Mouse (Mus musculus) left cerebral cortex, adult 18-20 months (tissue): ENCODE results near the gene Enthd1. TPM values are rescaled to one million over a fixed set of nuclear protein-coding genes. Genes with fewer than 3 reads are reported as not detected.
"Not testable (repeated sequence)": the region's sequence is repeated elsewhere in the genome, so short reads cannot be mapped to it uniquely, and the experiment has no call there.

ENCODE experiments used
- DNase-seq, 2 experiments: peaks; one replicate each; pipeline ENCODE4 v3.0.0; 2021 to 2022; ENCODE audit warnings: low spot score in 2 of 2, mixed read lengths in 1 of 2
- total RNA-seq, 2 experiments: library from RNA; stranded (reverse); gene quantifications; 2 replicates each; pipeline ENCODE4 v1.2.3; 2021

Gene Enthd1
- total RNA-seq, 2 experiments from 2014 or later = not detected

GRCm38 (mm10) chr15:80538671-80539340 is 26.1 kb downstream of the Enthd1 start:
- DNase-seq = no peak

DNA sequence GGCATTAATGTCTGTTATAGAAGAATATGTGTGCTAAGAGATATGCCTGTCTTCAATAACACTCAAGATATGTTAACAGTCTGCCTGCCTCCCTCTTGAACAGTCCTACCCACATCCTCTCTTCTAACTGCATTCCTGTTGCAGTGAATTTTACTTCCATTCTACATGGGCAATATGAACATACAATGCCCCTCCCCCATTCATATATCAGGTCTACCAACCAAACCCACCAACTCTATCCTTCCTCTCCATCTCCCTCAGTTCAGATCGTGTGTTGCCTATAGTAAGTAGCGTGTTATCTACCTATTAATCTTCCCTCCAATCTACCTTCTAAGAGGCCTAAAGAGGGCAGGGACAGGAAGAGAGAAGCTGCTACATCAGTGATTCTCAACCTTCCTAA is 26.9 kb downstream of the Enthd1 start:
- DNase-seq = no peak

DNA sequence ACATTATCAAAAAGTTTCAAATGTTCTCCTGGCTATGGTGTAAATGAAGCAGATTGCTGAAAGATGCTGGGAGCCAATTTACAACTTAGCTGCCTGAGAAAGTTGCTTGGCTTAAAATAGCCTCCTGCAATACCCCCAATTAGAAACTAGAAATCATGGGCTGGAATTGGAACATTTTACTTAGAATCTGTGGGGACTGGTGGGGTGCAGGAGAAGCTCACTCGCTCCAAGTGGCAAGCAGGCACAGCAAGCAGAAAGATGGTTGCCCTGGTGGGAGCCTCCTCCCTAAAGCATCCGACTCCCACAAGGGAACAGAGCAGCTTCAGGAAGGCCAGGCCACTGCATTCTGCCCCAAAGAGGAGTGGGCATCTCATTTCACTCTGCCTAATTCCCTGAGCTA is 28.9 kb downstream of the Enthd1 start:
- DNase-seq = no peak

DNA sequence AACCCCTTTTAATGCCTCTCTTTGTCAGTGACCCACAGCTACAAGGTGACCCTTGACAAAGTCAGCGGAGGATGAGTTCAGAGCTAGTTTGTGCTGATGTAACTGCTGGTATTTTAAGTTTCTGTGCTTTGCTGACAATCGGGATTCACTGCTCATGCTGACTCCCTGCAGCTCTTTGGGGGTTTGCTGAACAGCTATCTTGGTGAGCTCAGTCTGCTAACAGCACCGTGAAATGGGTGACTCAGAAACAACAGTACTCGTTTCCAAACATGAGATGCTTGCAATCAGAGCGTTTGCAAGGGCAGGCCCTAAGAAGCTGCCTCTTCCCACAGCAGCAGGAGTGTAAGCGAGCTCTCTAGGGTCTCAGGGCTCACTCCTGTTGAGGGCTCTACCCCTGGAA is 31.7 kb downstream of the Enthd1 start:
- DNase-seq = peak in 1 of 2 experiments; percentile 15

DNA sequence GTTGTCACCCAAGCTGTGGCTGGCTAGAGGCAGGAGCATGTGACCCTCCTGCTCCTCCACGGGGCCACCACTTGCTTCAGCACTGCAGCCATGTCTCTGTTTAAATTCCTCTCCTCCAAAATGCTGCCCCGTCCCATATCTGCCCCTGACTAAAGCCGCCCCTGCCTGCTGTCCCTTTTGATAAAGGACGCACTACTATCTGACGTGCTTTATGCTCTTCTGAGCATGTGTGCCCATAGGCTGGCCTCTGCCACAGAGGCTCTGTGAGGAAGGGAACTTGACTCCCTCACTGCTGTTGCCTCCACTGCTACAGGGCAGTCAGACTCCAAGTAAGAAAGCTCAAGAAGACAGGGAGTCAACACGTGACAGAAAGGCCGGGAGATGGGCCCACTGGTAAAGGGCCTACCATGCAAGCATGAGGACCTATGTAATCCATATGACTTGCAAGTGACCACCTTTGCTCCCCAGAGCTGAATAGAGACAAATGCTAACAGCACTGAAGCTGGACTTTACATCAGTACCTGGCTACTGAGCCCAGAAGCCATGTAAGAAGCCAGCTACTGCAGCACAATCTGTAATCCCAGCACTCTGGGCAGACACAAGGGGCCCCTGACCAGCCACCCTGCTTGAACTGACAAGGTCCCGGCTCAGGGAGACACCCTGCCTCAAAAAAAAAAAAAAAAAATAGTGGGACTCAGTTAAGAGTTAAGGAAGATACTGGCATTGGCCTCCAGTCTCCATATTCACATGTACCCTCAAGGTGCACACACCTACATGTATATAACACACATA is 32.5 kb downstream of the Enthd1 start:
- DNase-seq = no peak

DNA sequence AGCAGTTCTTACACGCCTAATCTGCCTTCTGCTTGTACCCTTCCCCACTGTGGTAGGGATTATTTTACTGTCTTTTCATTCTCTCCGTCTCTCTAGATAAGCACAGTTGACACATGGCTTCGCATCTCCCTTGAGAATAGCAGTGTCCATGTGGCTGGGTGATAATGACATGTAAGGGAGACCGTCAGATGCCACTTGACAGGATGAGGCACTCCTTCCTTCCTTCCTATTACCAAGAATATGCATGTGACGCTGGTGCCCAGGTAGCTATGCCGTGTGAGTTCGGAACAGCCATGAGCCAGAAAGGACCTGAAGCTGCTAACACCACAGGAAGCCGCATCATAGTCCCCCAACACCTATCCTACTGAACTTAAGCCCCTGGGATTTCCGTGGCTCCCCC is 33.9 kb downstream of the Enthd1 start:
- DNase-seq = no peak

GRCm38 (mm10) chr15:80529955-80530869 is 34.7 kb downstream of the Enthd1 start:
- peak; percentile 39 to 51 for DNase-seq

DNA sequence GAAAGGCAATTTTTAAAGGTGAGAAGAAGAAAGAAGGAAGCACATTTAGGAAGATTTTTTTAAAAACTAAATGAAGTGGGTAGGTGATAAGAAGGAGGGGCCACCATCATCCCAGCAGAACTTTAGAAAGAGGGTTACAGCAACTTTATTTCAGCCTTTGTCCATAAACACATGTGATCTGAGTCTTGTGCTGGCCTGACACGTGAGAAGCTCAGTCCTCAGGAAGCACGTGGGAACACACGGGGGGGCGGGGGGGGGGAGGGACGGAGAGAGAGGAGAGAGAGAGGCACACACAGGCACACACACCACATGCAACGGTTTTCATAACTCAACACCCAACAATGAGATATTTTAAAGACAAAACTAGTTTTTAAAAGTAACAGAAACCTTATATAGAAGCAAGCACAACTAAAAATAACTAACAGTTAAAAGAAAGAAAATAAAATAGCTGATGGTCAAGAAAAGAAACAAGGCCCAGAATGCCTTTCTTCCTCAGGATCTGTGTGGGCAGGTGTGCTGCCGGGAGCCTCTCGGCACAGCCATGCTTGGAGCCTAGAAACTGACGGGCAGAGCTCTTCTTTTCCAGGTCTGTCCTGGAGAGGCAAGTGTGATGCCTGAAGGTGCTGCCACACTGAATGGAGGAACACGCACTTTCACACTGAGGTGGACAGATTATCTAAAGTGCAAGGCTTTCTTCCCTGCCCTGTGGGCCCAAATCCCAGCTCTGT is 43.1 kb downstream of the Enthd1 start:
- no peak for DNase-seq

- no peak for DNase-seq
Measured at GRCm38 (mm10) chr15:80519931-80520330, 45.0 kb downstream of the Enthd1 start.

DNA sequence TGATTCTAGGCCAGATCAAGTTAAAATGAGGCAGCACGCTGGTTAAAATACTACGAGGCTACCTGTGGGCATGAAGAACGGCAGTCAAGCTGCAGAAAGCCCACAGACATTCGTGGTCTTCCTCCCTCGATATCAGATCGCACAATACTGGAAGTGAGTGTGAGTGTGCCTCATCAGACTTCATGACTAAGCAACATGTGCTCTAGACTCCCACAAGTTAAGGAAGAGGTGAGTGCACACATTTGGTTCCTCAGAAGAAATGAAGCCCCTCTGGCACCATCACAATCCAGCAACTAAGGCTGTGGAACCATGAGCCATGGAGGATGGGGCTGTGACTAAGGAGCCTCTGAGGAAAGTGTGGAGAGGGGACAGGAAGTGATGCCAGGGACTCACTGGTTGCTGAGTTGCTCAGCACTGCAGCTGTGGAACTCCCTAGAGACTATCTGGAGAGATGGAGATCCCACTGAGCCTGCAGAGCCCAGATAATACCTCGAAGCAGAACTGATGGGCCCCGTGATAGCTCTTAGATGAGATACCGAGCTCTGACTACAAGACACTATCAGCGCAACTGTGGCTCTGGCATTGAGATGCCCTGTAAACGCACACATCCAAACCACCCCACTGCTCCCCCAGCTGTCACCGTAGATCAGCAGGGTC is 46.3 kb downstream of the Enthd1 start:
- DNase-seq = no peak

DNA sequence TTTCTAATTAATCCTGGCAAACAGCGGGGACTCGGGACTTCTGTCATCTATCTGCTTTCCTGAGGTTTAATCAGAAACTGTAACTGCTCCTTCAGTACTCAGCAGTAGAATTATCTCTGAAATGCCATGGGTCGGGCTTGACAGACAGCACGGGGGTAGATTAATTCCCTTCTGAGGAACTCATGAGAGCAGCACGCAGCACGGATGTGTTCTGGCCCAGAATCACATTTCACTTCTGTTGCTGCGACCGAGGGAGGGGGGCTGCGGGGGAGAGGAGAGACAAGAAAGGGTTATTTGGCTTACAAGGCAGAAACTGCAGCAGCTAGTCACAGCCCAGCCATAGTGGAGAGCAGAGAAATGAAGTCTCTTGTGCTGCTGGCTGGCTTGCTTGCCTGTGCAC is 47.0 kb downstream of the Enthd1 start:
- DNase-seq = peak in 1 of 2 experiments; percentile 35

- no peak for DNase-seq
Measured at GRCm38 (mm10) chr15:80516525-80516924, 48.4 kb downstream of the Enthd1 start.

- DNase-seq = no peak
Measured at GRCm38 (mm10) chr15:80505086-80505485, 59.9 kb downstream of the Enthd1 start.

- not testable (repeated sequence) for DNase-seq
Measured at GRCm38 (mm10) chr15:80503155-80503554, 61.8 kb downstream of the Enthd1 start.

- DNase-seq = no peak
Measured at GRCm38 (mm10) chr15:80502741-80503140, 62.2 kb downstream of the Enthd1 start.

DNA sequence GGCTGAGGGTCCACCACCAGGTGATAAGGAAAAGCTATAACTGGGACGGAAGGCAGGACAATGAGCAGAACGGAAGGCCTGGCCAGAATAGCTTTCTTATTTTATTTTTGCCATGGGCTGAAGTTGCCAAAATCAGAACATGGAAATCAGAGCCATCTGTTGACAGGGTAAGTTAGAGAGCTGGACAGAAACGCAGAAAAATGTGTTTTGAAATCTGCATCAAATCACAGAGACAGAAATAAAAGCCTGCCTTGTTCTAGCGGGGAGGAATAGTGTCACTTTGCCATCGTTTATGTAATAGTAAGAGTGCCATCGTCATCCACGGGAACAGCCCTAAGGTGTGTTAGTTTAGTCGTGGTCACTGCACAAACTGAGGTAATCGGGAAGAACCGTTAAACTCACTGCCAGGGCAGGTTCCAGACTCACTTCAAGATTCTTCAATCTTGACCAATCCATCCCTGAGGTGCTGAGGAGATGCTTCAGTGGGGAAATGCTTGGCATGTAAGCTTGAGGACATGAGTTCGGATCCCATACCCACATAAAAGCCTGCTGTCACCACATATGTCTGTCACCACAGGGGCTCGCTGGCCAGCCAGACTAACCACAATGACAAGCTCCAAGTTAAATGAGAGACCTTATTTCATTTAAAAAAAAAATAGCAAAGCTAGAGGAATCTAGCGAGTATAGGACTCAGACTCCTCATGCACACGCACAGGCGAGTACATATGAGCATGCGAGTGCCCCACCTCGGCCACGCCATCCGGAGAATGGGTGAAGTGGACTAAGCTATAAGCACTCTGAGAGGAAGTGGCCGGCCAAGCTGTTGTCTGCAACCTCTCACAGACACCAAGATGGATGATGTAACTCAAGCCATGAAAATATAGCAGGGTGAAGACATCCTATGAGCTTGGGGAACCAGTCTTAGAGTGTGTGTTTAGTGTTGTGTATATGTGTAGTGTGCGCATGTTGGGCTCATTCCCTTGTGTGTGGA is 63.6 kb downstream of the Enthd1 start:
- DNase-seq = no peak

DNA sequence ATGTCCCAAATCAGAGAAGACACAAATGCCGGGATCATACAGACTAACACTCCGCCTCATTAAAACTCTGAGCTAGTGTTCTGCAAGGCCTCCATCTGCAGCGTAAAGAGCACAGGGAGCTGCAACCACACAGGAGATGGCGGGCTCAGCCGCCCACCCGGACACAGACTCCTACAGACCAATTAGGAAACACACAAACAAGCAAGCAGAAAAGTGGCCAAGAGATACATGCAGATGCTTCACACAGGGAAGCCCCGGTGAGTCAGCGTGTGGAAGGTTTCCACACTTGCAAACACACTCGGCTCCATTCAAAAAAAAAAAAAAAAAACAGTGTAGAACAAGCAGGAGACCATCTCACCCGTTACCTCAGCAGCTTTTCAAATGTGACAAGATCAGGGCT is 64.5 kb downstream of the Enthd1 start:
- DNase-seq = peak; percentile 49 to 67

GRCm38 (mm10) chr15:80497733-80498132 is 67.2 kb downstream of the Enthd1 start:
- DNase-seq = not testable (repeated sequence)

DNA sequence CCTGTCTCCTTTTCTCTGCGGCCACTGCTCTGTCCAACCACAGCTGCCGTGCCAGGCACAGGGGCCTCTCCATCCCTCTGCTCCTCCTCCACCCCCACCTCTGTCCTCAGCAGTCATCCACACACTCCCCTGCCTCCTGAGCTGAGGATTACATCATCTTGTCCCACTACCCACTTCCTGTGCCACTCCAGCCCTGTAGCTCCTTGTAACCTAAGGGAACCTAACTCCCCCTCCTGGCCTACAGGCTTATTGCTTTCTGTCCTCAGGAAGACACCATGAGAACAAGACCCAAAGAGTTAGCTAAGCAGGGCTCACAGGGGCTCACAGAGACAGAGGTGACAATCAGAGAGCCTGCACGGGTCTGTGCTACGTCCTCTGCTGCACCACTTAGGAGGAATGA is 73.5 kb downstream of the Enthd1 start:
- no peak for DNase-seq
